Mouse (Mus musculus) lung, postnatal 0 days (tissue): ENCODE data around the gene Bcl6b.

Source experiments
- CTCF ChIP-seq: IDR thresholded peaks from 2 replicates; pipeline ENCODE4 v1.5.1; 2016; ENCODE audit warnings: antibody characterized with exemption, mild to moderate bottlenecking
- EP300 ChIP-seq: IDR thresholded peaks from 2 replicates; pipeline ENCODE4 v1.6.1; 2016; ENCODE audit warnings: antibody characterized with exemption, mild to moderate bottlenecking, control low read depth

GRCm38 (mm10) chr11:70201691-70202090, 27.9 kb downstream of the Bcl6b start:
- no peak for TF ChIP-seq EP300
- peak; percentile 92 for TF ChIP-seq CTCF
